Mouse (Mus musculus) A20 (cell line): ENCODE measurements around the gene Atp9a.

Source experiments
- DNase-seq: peaks from one replicate; pipeline ENCODE4 v3.0.0-alpha.2; 2011; ENCODE audit warnings: low read depth, low spot score

Gene Atp9a

DNA sequence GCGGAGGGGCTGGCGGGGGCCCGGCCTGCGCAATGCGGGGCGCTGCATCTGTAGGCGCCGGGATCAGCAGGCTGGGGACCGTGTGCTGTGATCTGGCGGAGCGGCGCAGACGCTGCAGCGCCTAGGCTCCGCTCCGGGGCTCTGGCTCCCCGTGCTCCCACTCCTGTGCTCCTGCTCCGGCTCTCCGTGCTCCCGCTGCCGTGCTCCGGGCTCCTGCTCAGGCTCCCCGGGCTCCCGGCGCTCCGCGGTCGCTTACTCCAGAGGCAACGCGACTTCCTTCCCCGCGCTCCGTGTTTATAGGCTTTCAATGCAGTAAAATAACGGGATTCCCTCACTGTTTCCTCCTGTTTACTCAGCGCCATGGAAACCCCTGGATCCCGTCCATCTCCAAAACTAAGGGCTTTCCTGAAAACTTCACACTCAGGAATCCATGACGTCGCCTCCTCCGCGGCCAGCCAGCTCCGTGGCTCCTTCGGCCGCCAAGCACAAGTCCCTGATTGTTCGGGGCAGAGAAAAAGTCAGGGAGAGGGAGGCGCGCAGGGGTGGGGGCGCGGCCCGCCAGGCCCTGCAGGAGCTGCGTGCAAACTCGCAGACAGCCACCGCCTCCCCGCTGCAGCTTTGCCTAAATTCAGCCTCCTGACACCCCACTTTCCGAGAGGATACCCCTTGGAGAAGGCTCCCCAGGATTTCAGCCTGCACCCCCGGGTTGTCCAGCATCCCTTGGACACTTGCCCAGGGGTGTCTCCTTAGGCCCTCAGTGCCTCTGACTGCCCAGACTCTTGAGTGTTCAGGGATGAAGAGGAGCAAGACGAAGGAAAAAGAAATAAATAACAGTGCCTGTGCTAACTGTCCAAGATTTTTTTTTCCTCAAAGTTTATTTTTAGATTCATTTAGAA, 140.5 kb downstream of the Atp9a start, which contains the start of gene Nfatc2:
Gene Nfatc2, minus strand, starts transcription at position 167 of the 896 bp plus-strand sequence.
- no peak for DNase-seq

- no peak for DNase-seq
Measured at GRCm38 (mm10) chr2:168600750-168601490, 141.3 kb downstream of the Atp9a start.

- DNase-seq, result no peak
Measured at GRCm38 (mm10) chr2:168595693-168596092, 146.5 kb downstream of the Atp9a start.

GRCm38 (mm10) chr2:168593676-168594075, 148.5 kb downstream of the Atp9a start:
- no peak for DNase-seq

DNA sequence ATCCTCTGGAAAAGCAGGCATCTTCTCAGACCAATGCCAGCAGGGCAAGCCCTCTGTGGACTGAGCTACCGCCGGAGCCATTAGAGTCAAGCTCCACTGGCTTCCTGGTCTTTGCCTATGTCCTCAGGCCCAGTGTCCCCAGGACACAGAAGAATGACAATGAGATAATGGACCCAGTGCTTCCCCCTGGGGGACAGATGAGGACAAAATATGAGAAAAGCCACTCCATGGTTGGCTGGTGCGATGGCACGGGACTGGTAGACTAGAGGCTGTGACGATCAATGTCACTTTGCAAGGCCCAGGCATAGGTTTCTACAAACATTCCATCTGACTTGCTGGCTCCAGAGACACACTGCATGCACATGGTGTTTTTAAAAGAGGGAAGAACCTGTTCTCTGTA, 149.2 kb downstream of the Atp9a start:
- peak; percentile 31 for DNase-seq

- DNase-seq, result no peak
Measured at GRCm38 (mm10) chr2:168591076-168591475, 151.1 kb downstream of the Atp9a start.

- no peak for DNase-seq
Measured at GRCm38 (mm10) chr2:168590556-168590955, 151.7 kb downstream of the Atp9a start.

DNA sequence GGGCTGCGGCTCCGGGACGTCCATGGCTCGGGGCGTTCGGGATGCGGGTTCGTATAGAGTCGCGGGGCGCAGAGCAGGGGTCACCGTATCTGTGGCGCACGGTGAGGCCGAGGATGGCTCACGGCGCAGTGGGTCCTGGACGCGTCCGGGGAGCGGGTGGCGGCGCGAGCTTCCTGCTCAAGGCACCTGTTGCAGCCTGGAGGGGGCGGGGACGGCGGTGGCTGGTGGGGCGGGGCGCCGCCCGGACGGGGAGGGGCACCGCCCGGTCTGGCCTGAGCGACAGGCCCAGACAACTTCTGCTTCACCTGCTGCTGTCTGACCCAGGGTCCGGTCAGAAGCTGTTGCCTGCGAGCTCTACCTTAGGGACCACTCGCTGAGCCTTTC, 152.0 kb downstream of the Atp9a start:
- peak; percentile 93 for DNase-seq

DNA sequence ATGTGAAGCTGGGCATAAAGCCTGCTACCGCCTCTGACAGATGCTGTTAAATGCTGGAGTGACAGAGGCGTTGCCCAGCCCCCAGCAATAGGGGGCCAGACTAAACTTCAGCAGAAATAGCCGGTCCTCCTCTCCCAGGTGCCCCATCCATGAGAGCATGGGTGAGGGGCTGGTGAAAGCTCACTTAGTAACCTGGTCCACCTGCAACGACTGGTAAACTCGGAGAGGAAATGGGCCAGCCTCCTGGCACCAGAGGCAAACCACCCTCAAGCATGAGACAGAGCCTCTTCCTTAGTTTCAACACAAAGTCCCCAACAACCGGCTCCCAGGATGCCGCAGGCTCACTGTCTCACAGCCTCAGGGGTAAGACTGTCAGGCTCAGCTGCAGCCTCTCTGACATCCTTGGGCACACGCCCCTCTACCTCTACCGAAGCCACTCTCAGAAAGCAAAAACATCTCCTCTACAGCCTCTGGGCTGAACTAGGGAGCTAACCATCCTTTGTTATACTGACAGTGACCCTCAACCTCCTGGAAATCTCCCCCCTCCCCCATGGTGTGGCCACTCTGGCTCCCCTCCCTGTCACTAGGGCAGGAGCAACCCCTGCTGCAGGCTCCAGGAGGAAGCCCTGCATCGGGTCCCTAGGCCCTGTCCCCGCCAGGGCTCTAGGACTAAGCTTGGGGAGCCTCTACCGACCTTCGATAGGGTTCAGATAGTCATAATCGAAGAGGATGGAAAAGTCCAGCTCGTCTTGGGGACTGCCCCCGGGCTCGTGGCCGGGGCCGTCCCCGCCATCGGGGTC, 152.6 kb downstream of the Atp9a start:
- DNase-seq, result peak; percentile 69

DNA sequence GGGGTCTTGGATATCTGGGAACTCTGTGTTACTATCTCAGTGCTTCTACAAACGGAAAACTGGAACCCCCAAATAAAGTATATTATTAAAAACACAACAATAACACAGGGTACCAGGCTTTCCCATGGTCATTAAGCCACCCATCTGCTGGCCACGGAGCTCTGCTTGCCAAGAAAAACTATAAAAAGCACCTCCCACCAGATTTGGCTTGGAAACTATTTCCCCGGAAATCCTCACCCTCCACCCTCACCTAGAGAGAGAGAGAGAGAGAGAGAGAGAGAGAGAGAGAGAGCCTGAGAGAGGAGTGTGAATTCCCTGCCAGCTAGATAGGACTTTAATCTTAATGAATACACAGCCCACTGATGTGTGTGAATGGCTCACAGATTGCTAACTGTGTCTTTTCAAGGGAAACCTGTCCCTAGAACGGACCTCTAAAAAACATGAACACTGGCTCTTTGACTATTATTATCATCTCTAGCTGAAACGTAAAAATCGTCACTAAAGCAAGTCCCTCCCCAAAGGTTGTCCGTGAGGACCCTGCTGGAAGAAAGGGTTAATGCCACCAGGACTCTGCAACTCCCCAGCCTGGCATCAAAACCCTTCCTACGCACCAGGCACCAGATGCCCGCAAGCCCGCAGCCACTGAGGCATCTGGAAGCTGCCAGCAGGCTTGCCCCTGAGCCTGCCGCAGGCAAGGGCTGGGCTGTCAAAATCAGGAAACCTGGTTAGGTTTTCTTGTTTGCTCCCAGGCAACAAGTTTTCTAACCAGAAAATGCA, 153.4 kb downstream of the Atp9a start:
- DNase-seq, result no peak

GRCm38 (mm10) chr2:168587159-168587558, 155.1 kb downstream of the Atp9a start:
- no peak for DNase-seq

GRCm38 (mm10) chr2:168586512-168586911, 155.7 kb downstream of the Atp9a start:
- no peak for DNase-seq

GRCm38 (mm10) chr2:168584857-168585256, 157.4 kb downstream of the Atp9a start:
- no peak for DNase-seq
